Mouse (Mus musculus) olfactory bulb, adult 2 months (tissue): ENCODE data around the gene Fcgr3.
"Not testable (repeated sequence)": the region's sequence is repeated elsewhere in the genome, so short reads cannot be mapped to it uniquely, and the experiment has no call there.

ENCODE experiments used
- CTCF ChIP-seq: fragments of 200-500 bp; IDR thresholded peaks from 2 replicates; pipeline ENCODE4 v1.5.1; 2012; ENCODE audit warnings: low read depth, mild to moderate bottlenecking, low read length, moderate library complexity; ENCODE audit not compliant: insufficient read depth
- POLR2A ChIP-seq: fragments of 200-500 bp; IDR thresholded peaks from 2 replicates; pipeline ENCODE4 v1.6.1; 2012; ENCODE audit warnings: mild to moderate bottlenecking, low read depth, low read length, moderate library complexity; ENCODE audit not compliant: insufficient read depth

GRCm38 (mm10) chr1:171072217-171072616, 7.5 kb upstream of the Fcgr3 start:
- not testable (repeated sequence) for TF ChIP-seq POLR2A, CTCF
